Mouse (Mus musculus): Measurements from ENCODE around the gene Haghl.

The Haghl gene

GRCm38 (mm10) chr17:25785281-25785745, at the start of gene Haghl:
Gene Haghl (minus strand): TSS chr17:25785673.
- peak; percentile 97 to 98 for DNase-seq

DNA sequence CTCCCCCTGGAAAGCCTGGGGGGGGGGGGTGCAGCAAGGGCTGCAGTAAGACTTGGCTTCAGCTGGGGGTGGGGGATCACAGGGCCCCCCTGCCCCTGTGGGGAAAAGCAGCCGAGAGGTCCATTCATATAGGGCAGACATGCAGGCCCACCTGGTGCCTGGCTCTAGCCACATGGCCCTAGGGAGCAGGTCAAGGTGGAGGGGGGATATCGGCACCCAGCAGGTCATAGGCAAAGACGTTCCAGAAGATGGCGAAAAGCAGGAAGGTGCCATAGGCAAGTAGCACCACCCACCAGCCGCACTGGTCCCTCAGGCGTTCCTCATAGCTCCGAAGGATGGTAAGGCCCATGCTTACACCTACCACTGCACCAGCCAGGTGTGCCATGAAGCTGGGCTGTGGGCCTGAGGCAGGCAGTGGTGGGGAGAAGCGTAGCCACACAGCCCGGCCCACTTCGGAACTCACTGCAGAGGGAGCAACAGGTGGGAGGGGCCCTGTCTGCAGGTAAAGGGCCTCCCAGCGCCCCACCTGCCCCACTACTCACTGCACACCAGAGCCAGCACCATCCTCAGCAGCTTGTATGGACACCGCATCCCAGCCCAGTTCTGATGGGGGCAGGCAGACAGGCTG, 49.2 kb upstream of the Haghl start:
- peak in 1 of 2 experiments; percentile 62 for DNase-seq

DNA sequence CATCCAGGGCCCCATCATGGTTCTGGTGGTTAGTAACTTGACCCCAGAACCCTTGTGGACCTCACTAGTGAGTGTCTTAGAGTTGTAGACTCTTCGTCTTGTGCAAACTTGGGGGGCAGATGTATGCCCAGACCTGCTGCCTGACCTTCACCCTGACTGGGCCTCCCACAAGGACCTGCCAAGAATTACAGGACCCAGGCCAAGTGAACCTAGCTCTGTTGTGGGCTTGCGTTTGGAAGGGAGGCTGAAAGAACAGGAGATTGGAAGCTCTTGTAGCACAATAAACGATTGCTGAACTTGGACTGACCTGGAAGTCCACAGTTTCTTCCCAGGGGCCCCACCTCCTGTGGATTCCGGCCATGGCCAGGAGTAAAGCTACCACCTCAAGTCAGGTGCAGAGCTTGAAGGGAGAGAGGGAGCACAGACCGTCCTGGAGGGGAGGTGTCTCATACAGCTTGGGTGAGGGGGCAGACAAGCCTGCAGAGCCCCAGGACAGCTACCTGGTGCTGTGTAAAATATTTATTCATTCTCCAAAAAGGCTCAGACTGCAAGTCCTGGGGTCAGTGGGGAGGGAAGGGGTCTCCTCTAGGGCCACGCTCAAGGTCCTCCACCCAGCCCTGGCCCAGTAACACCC, 48.6 kb upstream of the Haghl start:
- no peak for DNase-seq

DNA sequence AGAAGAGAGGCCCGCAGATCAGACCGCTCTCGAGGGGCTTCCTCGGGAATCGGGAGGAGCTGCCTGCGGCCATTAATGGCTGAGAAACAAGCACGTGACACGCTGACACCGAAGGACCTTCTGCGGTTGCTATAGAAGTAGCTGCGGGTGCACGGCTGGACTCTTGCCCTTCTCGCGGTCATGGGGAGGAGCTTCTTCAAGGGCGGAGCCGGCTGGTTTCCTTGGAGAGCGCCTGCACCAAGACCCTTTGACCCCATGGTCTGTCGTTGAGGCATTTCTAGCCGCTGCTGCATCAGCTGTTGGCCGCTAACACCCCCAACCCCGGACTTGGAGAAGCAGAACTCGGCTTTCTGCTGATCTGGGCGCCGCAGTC, 47.8 kb upstream of the Haghl start, which contains the start of gene Stub1:
Gene Stub1 (minus strand): TSS at position 114 of the 373 bp plus-strand sequence.
- DNase-seq: peak in 1 of 2 experiments; percentile 91

- peak; percentile 99 to 100 for DNase-seq
Measured at GRCm38 (mm10) chr17:25832436-25833290, 47.2 kb upstream of the Haghl start.

DNA sequence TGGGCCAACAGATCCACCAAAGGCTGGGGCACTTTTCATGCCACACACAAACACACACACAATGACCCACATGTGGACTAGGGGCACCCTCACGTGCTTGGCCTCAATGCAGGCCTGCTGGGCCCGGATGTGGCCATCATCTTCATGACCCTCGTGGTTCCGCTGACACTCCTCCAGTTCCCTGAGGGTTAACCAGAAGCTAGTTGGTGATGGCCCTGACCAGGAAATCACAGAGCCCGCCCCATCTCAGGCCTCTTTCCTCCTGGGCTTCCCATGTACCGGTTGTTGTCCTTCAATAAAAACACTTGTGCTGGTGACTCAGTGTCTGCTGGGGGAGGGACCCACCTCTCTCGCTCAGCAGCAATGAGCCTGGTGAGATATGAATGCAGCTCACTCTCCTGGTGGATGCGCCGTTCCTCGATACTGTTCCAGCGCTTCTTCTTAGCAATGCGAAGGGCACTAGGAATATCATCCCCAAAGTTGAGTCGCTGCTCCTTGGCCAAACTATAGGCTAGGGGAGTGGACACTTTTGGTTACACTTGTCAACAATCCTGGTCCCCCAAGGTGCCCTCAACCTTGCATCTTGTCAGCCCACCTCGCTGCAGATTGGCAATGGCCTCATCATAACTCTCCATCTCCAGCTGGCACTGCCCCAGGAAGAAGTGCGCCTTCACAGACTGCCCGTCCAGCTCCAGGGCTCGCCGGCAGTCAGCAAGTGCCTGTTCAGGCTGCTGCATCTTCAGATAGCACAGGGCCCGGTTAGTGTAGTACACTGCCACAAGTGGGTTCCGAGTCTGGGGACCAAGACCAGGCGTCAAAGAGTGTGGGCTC, 46.2 kb upstream of the Haghl start:
- peak; percentile 49 to 70 for DNase-seq

GRCm38 (mm10) chr17:25830806-25831431, 45.4 kb upstream of the Haghl start:
- no peak for DNase-seq

DNA sequence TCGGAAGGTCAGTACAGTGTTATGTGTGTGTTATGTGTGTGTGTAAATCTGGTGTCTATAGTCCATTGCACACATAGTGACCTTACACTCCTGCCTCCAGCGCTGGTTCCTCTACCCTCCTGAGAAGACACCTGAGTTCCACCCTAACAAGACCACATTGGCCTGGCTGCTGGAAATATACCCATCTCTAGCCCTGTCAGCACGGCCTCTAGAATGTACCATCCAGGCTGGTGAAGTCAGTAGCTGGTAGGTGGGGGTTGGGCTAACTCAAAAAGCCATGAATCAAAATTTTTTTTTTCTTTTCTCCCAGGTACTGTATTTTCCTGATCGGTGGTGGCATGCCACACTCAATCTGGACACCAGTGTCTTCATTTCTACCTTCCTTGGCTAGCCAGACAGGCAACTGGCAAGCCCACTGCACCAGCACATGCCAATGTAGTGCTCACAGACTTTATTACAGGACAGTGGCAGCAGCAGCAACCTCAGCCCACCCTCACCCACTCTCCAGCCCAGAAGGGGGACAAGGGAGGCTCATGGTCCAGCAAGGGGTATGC, 44.8 kb upstream of the Haghl start:
- no peak for DNase-seq

- DNase-seq: peak in 1 of 2 experiments; percentile 40
Measured at GRCm38 (mm10) chr17:25829558-25830017, 44.1 kb upstream of the Haghl start.

DNA sequence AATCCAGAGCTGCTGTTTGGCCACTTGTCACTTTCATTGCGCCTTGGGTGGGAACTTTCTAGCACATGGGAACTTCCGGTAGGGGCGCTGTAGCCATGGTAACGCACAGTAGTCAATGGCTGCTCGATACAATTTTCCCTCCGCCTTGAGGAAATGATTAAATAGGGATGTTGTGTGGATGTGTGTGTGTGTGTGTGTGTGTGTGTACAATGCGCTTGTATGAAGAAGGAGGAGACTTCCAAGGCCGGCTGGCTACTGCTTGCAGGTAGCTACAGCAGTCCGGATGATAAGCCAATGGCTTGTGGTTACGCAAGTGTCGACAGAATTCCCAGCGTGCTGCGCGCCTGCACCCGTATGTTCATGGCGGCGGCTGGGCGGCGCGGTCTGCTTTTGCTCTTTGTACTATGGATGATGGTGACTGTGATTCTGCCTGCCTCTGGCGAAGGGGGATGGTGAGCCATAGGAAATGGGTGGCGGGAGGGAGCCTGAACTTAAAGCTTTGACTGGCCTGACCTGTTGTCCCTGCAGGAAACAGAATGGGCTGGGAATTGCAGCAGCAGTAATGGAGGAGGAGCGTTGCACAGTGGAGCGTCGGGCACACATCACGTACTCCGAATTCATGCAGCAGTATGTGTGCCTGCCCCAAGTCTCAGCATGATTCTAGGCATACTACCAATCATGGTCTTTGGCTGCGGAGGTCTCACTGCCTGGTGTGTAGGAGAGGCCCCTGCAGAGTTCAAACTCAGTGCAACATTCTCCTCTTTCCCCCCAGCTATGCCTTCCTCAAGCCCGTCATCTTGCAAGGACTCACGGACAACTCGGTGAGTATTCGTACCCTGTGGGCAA, 43.5 kb upstream of the Haghl start, which contains the start of gene Jmjd8:
Gene Jmjd8 (plus strand): TSS at position 156 of the 846 bp plus-strand sequence.
- DNase-seq: peak; percentile 89 to 90

- DNase-seq: peak in 1 of 2 experiments; percentile 42
Measured at GRCm38 (mm10) chr17:25828223-25828594, 42.7 kb upstream of the Haghl start.

DNA sequence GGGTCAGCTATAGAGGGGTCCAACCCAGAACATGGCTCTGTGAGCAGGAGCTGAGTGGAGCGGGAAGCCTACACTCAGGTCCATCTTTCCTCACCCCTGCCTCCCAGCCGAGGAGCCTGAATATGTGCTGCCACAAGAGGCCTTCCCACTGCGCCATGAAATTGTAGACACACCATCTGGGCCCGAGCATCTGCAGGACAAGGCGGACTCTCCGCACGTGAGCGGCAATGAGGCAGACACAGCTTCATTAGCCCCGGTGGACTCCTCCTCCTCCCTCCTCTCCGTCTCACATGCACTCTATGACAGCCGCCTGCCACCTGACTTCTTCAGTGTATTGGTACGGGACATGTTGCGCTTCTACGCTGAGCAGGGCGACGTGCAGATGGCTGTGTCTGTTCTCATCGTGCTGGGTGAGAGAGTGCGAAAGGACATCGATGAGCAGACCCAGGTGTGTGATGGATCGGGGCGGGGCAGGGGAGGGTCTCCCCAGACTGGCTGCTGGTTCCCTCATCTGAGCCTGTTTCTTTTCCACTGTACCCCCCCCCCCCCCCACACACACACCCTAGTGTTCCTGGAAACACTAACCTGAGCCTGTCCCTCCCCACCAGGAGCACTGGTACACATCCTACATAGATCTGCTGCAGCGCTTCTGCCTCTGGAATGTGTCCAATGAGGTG, 42.2 kb upstream of the Haghl start:
- peak in 1 of 2 experiments; percentile 26 for DNase-seq

DNA sequence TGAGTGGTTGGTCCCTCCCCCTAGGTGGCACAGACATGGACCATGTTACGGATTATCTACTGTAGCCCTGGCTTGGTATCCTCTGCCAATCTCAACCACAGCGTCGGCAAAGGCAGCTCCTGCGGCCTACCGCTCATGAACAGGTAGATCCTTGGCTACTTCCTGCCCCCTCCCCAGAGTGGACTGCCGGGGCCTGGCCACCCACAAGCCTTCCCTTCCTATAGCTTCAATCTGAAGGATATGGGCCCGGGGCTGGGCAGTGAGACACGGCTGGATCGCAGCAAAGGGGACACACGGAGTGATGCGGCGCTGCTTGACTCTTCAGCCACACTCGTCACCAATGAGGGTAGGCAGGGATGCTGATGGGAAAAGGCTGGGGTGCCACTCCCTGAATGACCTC, 41.5 kb upstream of the Haghl start:
- DNase-seq: peak in 1 of 2 experiments; percentile 15

DNA sequence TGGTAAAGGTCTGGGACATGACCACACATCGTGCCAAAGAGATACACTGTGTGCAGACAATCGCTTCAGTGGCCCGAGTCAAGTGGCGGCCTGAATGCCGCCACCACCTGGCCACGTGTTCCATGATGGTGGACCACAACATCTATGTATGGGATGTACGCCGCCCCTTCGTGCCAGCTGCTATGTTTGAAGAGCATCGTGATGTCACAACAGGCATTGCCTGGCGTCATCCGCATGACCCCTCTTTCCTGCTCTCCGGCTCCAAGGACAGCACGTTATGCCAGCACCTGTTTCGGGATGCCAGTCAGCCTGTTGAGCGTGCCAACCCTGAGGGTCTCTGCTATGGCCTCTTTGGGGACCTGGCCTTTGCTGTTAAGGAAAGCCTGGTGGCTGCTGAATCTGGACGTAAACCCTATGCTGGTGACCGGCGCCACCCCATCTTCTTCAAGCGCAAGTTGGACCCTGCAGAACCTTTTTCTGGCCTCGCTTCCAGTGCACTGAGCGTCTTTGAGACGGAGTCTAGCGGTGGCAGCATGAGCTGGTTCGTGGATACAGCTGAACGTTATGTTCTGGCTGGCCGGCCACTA, 40.6 kb upstream of the Haghl start:
- peak in 1 of 2 experiments; percentile 29 for DNase-seq

DNA sequence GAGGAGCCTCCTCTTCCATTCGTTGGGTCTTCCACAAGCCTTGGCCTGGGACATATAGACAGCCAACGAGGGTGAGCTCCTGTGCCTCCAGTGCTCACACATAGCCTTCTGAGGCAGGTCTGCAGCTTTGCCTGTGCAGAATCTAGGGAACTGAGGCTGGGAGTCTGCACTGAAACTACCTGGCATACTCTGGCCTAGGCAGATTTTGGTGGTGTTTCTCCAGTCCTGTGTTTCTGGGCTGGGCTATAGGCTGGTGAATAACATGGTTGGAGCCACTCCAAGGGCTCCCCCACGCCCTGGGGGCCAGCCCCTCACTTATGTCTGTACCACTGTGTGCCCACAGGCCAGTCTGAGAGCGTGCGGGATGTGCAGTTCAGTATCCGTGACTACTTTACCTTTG, 39.8 kb upstream of the Haghl start:
- DNase-seq: peak in 1 of 2 experiments; percentile 23

GRCm38 (mm10) chr17:25824362-25825142, 39.1 kb upstream of the Haghl start:
- DNase-seq: peak in 1 of 2 experiments; percentile 19

DNA sequence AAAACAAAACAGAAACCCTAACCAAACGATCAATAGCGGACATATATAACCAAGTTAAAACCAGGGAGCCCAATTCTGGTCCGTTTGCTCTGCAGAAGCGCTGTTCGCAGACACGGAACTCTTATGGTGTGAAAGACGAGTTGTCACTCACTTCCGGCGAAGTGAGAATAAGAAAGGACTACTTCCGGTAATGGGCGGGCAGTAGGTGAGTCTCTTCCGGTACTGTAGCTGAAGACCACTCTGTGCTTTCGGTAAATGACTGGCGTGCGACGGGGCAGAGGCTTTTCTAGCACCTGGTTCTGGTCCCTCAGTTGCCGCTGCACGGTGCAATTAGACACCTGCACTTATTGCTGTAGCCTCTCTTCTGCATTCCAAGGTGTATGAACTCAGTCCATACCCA, 38.0 kb upstream of the Haghl start, which contains the start of gene Wdr24:
Gene Wdr24 (plus strand): TSS at position 176 of the 400 bp plus-strand sequence.
- peak; percentile 77 to 83 for DNase-seq
